Mouse (Mus musculus): ENCODE data around the gene Gm5416. TPM values are rescaled to one million over a fixed set of nuclear protein-coding genes. Genes with fewer than 3 reads are reported as not detected.
"Not testable (repeated sequence)": the region's sequence is repeated elsewhere in the genome, so short reads cannot be mapped to it uniquely, and the experiment has no call there.

Gm5416 gene
- not detected in 2 replicates for polyA plus RNA-seq (2014; fragmentation: Nextera tagmentation; extraction: Ambion mirVana)

- Histone ChIP-seq H3K4me3 (ENCODE audit: low read depth, low read length) (no peak within 1 kb of the TSS), H3K9me3 (ENCODE audit: control insufficient read depth, low read length) (no peaks in the 10 kb centered on the region), H3K27ac (ENCODE audit: low read depth, low read length) (no peak within 1 kb of the TSS), H3K4me2 (ENCODE audit: low read depth, low read length, severe bottlenecking) (no peak within 1 kb of the TSS), H3K27me3 (ENCODE audit: control insufficient read depth, insufficient read depth, low read length) (no peaks in the 10 kb centered on the region), H3K36me3 (ENCODE audit: control insufficient read depth, insufficient read depth, low read length) (no peaks in the 10 kb centered on the region), H3K4me1 (replicated peaks; ENCODE audit: control insufficient read depth, insufficient read depth, low read length) (no peaks in the 10 kb centered on the region), H3K9ac (ENCODE audit: low read length) (no peak within 1 kb of the TSS)
- ATAC-seq (replicated peaks; ENCODE audit: low FRiP score) (no peak), DNase-seq (ENCODE audit: low spot score) (no peak)
- 85% methylated on average over 2 of the region's 2 CpGs for WGBS
Observed at GRCm38 (mm10) chr16:36209967-36210453, at the start of gene Gm5416. Gm5416 (plus strand) TSS chr16:36210403.

- H3K9ac ChIP-seq (ENCODE audit: low read length); DNase-seq (ENCODE audit: low spot score); H3K9me3 ChIP-seq (ENCODE audit: control insufficient read depth, low read length); H3K4me3 ChIP-seq (ENCODE audit: low read depth, low read length); ATAC-seq (replicated peaks; ENCODE audit: low FRiP score); H3K4me1 ChIP-seq (replicated peaks; ENCODE audit: control insufficient read depth, insufficient read depth, low read length); H3K4me2 ChIP-seq (ENCODE audit: low read depth, low read length, severe bottlenecking); H3K27me3 ChIP-seq (ENCODE audit: control insufficient read depth, insufficient read depth, low read length); H3K27ac ChIP-seq (ENCODE audit: low read depth, low read length); H3K36me3 ChIP-seq (ENCODE audit: control insufficient read depth, insufficient read depth, low read length): not testable (repeated sequence)
- 90% methylated on average over 9 of the region's 10 CpGs for WGBS
Observed at GRCm38 (mm10) chr16:36167841-36168240, 42.4 kb upstream of the Gm5416 start.

GRCm38 (mm10) chr16:36176108-36176507 is 34.1 kb upstream of the Gm5416 start:
- no peak overlapping the region for H3K27ac ChIP-seq (ENCODE audit: low read depth, low read length)
- no peaks in the 10 kb centered on the region for H3K9me3 ChIP-seq (ENCODE audit: control insufficient read depth, low read length)
- no peak overlapping the region for H3K9ac ChIP-seq (ENCODE audit: low read length)
- no peak for ATAC-seq (replicated peaks; ENCODE audit: low FRiP score)
- H3K27me3 ChIP-seq (ENCODE audit: control insufficient read depth, insufficient read depth, low read length): no peaks in the 10 kb centered on the region
- H3K36me3 ChIP-seq (ENCODE audit: control insufficient read depth, insufficient read depth, low read length): no peaks in the 10 kb centered on the region
- no peak for DNase-seq (ENCODE audit: low spot score)
- no peaks in the 10 kb centered on the region for H3K4me1 ChIP-seq (replicated peaks; ENCODE audit: control insufficient read depth, insufficient read depth, low read length)
- no peak overlapping the region for H3K4me3 ChIP-seq (ENCODE audit: low read depth, low read length)
- no peak overlapping the region for H3K4me2 ChIP-seq (ENCODE audit: low read depth, low read length, severe bottlenecking)

- WGBS: 77% methylated on average over 2 of the region's 2 CpGs
- DNase-seq (ENCODE audit: low spot score): no peak
Observed at GRCm38 (mm10) chr16:36179910-36180309, 30.3 kb upstream of the Gm5416 start.

GRCm38 (mm10) chr16:36183912-36184311 is 26.3 kb upstream of the Gm5416 start, which contains the start of gene Gm5483:
Gm5483 (plus strand) TSS chr16:36184212.
- H3K27ac ChIP-seq (ENCODE audit: low read depth, low read length); H3K36me3 ChIP-seq (ENCODE audit: control insufficient read depth, insufficient read depth, low read length); H3K27me3 ChIP-seq (ENCODE audit: control insufficient read depth, insufficient read depth, low read length); H3K9ac ChIP-seq (ENCODE audit: low read length); H3K4me3 ChIP-seq (ENCODE audit: low read depth, low read length); DNase-seq (ENCODE audit: low spot score); H3K4me2 ChIP-seq (ENCODE audit: low read depth, low read length, severe bottlenecking); ATAC-seq (replicated peaks; ENCODE audit: low FRiP score); H3K4me1 ChIP-seq (replicated peaks; ENCODE audit: control insufficient read depth, insufficient read depth, low read length); H3K9me3 ChIP-seq (ENCODE audit: control insufficient read depth, low read length): not testable (repeated sequence)
- WGBS: 89% methylated on average over 4 of the region's 4 CpGs

More at GRCm38 (mm10) chr16:36179910-36180309, 30.3 kb upstream of the Gm5416 start:
- Histone ChIP-seq H3K9me3 (ENCODE audit: control insufficient read depth, low read length) (no peaks in the 10 kb centered on the region), H3K27ac (ENCODE audit: low read depth, low read length) (no peak overlapping the region), H3K36me3 (ENCODE audit: control insufficient read depth, insufficient read depth, low read length) (no peaks in the 10 kb centered on the region), H3K9ac (ENCODE audit: low read length) (no peak overlapping the region), H3K4me1 (replicated peaks; ENCODE audit: control insufficient read depth, insufficient read depth, low read length) (no peaks in the 10 kb centered on the region), H3K4me2 (ENCODE audit: low read depth, low read length, severe bottlenecking) (no peak overlapping the region), H3K4me3 (ENCODE audit: low read depth, low read length) (no peak overlapping the region), H3K27me3 (ENCODE audit: control insufficient read depth, insufficient read depth, low read length) (no peaks in the 10 kb centered on the region)
- ATAC-seq (replicated peaks; ENCODE audit: low FRiP score): no peak

- WGBS: 55% methylated on average over 19 of the region's 19 CpGs
- DNase-seq (ENCODE audit: low spot score) (no peak), ATAC-seq (replicated peaks; ENCODE audit: low FRiP score) (no peak)
- Histone ChIP-seq H3K4me3 (ENCODE audit: low read depth, low read length) (no peak overlapping the region), H3K27me3 (ENCODE audit: control insufficient read depth, insufficient read depth, low read length) (no peaks in the 10 kb centered on the region), H3K4me1 (replicated peaks; ENCODE audit: control insufficient read depth, insufficient read depth, low read length) (no peaks in the 10 kb centered on the region), H3K36me3 (ENCODE audit: control insufficient read depth, insufficient read depth, low read length) (no peaks in the 10 kb centered on the region), H3K4me2 (ENCODE audit: low read depth, low read length, severe bottlenecking) (no peak overlapping the region), H3K27ac (ENCODE audit: low read depth, low read length) (no peak overlapping the region), H3K9ac (ENCODE audit: low read length) (no peak overlapping the region), H3K9me3 (ENCODE audit: control insufficient read depth, low read length) (no peaks in the 10 kb centered on the region)
Observed at GRCm38 (mm10) chr16:36199226-36199625, 11.0 kb upstream of the Gm5416 start.

GRCm38 (mm10) chr16:36203846-36204245 is 6.4 kb upstream of the Gm5416 start:
- no peaks in the 10 kb centered on the region for H3K27me3 ChIP-seq (ENCODE audit: control insufficient read depth, insufficient read depth, low read length)
- ATAC-seq (replicated peaks; ENCODE audit: low FRiP score) (no peak), DNase-seq (ENCODE audit: low spot score) (no peak)
- H3K27ac ChIP-seq (ENCODE audit: low read depth, low read length): no peak overlapping the region
- no peak overlapping the region for H3K4me3 ChIP-seq (ENCODE audit: low read depth, low read length)
- no peaks in the 10 kb centered on the region for H3K36me3 ChIP-seq (ENCODE audit: control insufficient read depth, insufficient read depth, low read length)
- no peaks in the 10 kb centered on the region for H3K9me3 ChIP-seq (ENCODE audit: control insufficient read depth, low read length)
- no peak overlapping the region for H3K4me2 ChIP-seq (ENCODE audit: low read depth, low read length, severe bottlenecking)
- H3K9ac ChIP-seq (ENCODE audit: low read length): no peak overlapping the region
- no peaks in the 10 kb centered on the region for H3K4me1 ChIP-seq (replicated peaks; ENCODE audit: control insufficient read depth, insufficient read depth, low read length)
- WGBS: 87% methylated on average over 5 of the region's 5 CpGs

GRCm38 (mm10) chr16:36205684-36206083 is 4.5 kb upstream of the Gm5416 start:
- not testable (repeated sequence) for H3K27me3 ChIP-seq (ENCODE audit: control insufficient read depth, insufficient read depth, low read length); H3K36me3 ChIP-seq (ENCODE audit: control insufficient read depth, insufficient read depth, low read length); H3K4me3 ChIP-seq (ENCODE audit: low read depth, low read length); H3K9ac ChIP-seq (ENCODE audit: low read length); H3K4me1 ChIP-seq (replicated peaks; ENCODE audit: control insufficient read depth, insufficient read depth, low read length); ATAC-seq (replicated peaks; ENCODE audit: low FRiP score); H3K9me3 ChIP-seq (ENCODE audit: control insufficient read depth, low read length); H3K4me2 ChIP-seq (ENCODE audit: low read depth, low read length, severe bottlenecking); DNase-seq (ENCODE audit: low spot score); H3K27ac ChIP-seq (ENCODE audit: low read depth, low read length)
- 34% methylated on average over 2 of the region's 2 CpGs for WGBS

- H3K4me2 ChIP-seq (ENCODE audit: low read depth, low read length, severe bottlenecking); H3K27me3 ChIP-seq (ENCODE audit: control insufficient read depth, insufficient read depth, low read length); DNase-seq (ENCODE audit: low spot score); H3K36me3 ChIP-seq (ENCODE audit: control insufficient read depth, insufficient read depth, low read length); H3K27ac ChIP-seq (ENCODE audit: low read depth, low read length); H3K9ac ChIP-seq (ENCODE audit: low read length); H3K4me1 ChIP-seq (replicated peaks; ENCODE audit: control insufficient read depth, insufficient read depth, low read length); H3K4me3 ChIP-seq (ENCODE audit: low read depth, low read length); ATAC-seq (replicated peaks; ENCODE audit: low FRiP score); H3K9me3 ChIP-seq (ENCODE audit: control insufficient read depth, low read length): not testable (repeated sequence)
- 92% methylated on average over 7 of the region's 7 CpGs for whole genome bisulfite sequencing
Observed at GRCm38 (mm10) chr16:36221168-36221567, 11.0 kb downstream of the Gm5416 start, which contains the start of gene 2010005H15Rik. 2010005H15Rik (plus strand) TSS chr16:36221468.
